Mouse (Mus musculus) heart, postnatal 0 days (tissue): ENCODE data around the gene Olfr221. TPM values are rescaled to one million over a fixed set of nuclear protein-coding genes. Genes with fewer than 3 reads are reported as not detected.

Experiments used
- ATAC-seq: fragments of 200-750 bp; cut with Nextera tagmentation; 2 replicates; pipeline ENCODE4 v1.8.0; 2017; ENCODE audit warnings: low read depth, moderate number of reproducible peaks, moderate library complexity; ENCODE audit not compliant: insufficient read depth
- DNase-seq: peaks from one replicate; pipeline ENCODE4 v3.0.0-alpha.2; 2016; ENCODE audit warnings: low spot score
- H3K27ac ChIP-seq: fragments of 300-500 bp; sonication (generic); 2 replicates; pipeline ENCODE4 v1.5.1; 2014; ENCODE audit warnings: low read depth, mild to moderate bottlenecking
- H3K27me3 ChIP-seq: fragments of 300-500 bp; sonication (generic); 2 replicates; pipeline ENCODE4 v1.6.1; 2014; ENCODE audit warnings: low read length, mixed read lengths; ENCODE audit not compliant: control insufficient read depth, insufficient read depth
- H3K36me3 ChIP-seq: fragments of 300-500 bp; sonication (generic); replicated peaks from 2 replicates; pipeline ENCODE4 v1.6.1; 2014; ENCODE audit warnings: low read length, mixed read lengths; ENCODE audit not compliant: control insufficient read depth, insufficient read depth
- H3K4me1 ChIP-seq: fragments of 300-500 bp; sonication (generic); 2 replicates; pipeline ENCODE4 v1.6.1; 2014; ENCODE audit warnings: antibody characterized with exemption; ENCODE audit not compliant: control insufficient read depth, insufficient read depth
- H3K4me2 ChIP-seq: fragments of 300-500 bp; sonication (generic); 2 replicates; pipeline ENCODE4 v1.6.1; 2014; ENCODE audit warnings: low read depth, mild to moderate bottlenecking, low read length, moderate library complexity
- H3K4me3 ChIP-seq: fragments of 300-500 bp; sonication (generic); 2 replicates; pipeline ENCODE4 v1.5.1; 2014; ENCODE audit warnings: low read depth, low read length
- H3K9ac ChIP-seq: fragments of 300-500 bp; sonication (generic); replicated peaks from 2 replicates; pipeline ENCODE4 v1.6.1; 2014; ENCODE audit warnings: low read depth, low read length, mixed read lengths
- H3K9me3 ChIP-seq: fragments of 300-500 bp; sonication (generic); replicated peaks from 2 replicates; pipeline ENCODE4 v1.6.1; 2016; ENCODE audit warnings: low read length; ENCODE audit not compliant: control insufficient read depth
- CTCF ChIP-seq: IDR thresholded peaks from 2 replicates; pipeline ENCODE4 v1.5.1; 2016; ENCODE audit warnings: antibody characterized with exemption, control low read depth, low read depth
- EP300 ChIP-seq: IDR thresholded peaks from 2 replicates; pipeline ENCODE4 v1.6.1; 2016; ENCODE audit warnings: antibody characterized with exemption, low read depth
- WGBS: fragments of 180-500 bp; shearing (Covaris S2); extraction: QIAGEN DNeasy Blood & Tissue Kit; methylation state at CpG from one replicate; pipeline ENCODE4 v1.1.7; 2014; 5-methylcytosine and 5-hydroxymethylcytosine counted together
- polyA plus RNA-seq: library from polyadenylated mRNA; unstranded; fragments of >200 nt; fragmentation: Nextera tagmentation; extraction: Ambion mirVana; gene quantifications from 2 replicates; pipeline ENCODE4 v1.2.1, GENCODE M21; 2015
- total RNA-seq: library from RNA; depleted of rRNA; stranded (reverse); fragments of >200 nt; gene quantifications from 2 replicates; pipeline ENCODE4 v1.2.3, GENCODE M21; 2014; ENCODE audit warnings: low replicate concordance

Gene Olfr221
- total and polyA plus RNA-seq, 2 experiments from 2014 or later = not detected

DNA sequence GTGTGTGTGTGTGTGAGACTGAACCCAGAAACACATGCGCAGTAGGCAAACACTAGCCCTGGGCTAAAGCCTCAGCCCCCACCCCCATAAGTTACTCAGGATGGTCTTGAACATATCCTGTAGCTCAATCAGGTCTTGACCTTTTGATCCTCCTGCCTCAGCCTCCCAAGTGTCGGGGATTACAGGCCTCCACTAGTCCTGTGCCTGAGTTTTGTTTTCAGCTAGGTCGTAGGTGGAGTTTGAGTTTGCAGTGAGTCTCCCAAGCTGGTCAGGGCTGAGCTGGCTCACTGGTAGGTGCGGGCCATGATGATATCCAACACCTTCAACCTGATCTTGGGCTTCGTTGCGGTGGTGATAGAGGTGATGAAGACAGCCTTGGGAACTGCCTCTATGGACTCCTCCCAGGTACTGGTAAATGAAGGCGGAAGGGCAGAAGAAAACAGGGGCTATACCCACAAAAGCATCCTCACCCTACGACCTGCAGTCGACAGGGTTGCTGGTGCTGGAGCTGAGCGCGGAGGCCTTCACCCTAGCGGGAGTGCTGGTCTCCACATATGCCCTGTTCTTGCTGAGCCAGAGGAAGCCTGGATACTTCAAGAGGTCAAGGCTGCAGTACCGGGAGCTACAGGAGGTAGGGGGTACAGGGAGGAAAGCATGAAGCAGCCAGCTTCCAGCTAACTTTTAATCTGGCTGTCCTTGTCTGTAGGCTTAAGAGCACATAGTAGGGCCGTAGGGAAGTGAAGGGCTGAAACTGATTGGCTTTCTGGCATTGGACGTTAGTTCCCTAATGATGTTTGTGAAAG, 23.8 kb downstream of the Olfr221 start:
- DNase-seq (no peak), ATAC-seq (no peak)
- Histone ChIP-seq H3K4me3 (no peak overlapping the region), H3K27ac (peak overlapping the region; percentile 99; the same call in 1 of the 2 replicates), H3K9me3 (no peaks in the 10 kb centered on the region), H3K4me2 (peak overlapping the region; percentile 71), H3K9ac (no peak overlapping the region), H3K27me3 (no peaks in the 10 kb centered on the region), H3K36me3 (no peaks in the 10 kb centered on the region), H3K4me1 (peaks cover 39% of the 10 kb centered on the region)
- TF ChIP-seq EP300 = no peak
- no peak for TF ChIP-seq CTCF
- WGBS = 89% methylated on average over 15 of the region's 15 CpGs

DNA sequence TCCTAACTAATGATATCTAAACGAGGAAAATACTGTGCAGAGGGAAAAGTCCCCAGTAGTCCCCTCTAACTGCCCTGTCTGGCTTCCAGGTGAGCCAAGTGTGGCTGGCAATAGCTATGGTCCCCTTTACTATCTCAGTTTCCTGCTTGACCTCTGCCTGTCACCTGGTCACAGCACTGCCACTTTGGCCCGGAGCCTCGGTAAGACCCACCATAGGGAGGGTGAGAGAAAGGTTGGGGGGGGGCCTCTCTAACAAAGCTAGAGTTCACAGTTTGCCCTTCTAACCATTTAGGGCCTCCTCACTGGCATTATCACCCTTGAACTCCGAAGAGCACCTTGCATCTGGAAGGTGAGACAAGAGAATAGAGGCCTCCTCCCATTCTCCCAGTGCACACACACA, 24.6 kb downstream of the Olfr221 start:
- WGBS = 82% methylated on average over 4 of the region's 4 CpGs
- ATAC-seq (no peak), DNase-seq (no peak)
- H3K36me3 ChIP-seq = no peaks in the 10 kb centered on the region
- peaks cover 36% of the 10 kb centered on the region for H3K4me1 ChIP-seq
- H3K9me3 ChIP-seq = no peaks in the 10 kb centered on the region
- no peak overlapping the region for H3K27ac ChIP-seq
- TF ChIP-seq CTCF (no peak), EP300 (no peak)
- H3K27me3 ChIP-seq = no peaks in the 10 kb centered on the region
- no peak overlapping the region for H3K4me3 ChIP-seq
- H3K9ac ChIP-seq = no peak overlapping the region
- no peak overlapping the region for H3K4me2 ChIP-seq

DNA sequence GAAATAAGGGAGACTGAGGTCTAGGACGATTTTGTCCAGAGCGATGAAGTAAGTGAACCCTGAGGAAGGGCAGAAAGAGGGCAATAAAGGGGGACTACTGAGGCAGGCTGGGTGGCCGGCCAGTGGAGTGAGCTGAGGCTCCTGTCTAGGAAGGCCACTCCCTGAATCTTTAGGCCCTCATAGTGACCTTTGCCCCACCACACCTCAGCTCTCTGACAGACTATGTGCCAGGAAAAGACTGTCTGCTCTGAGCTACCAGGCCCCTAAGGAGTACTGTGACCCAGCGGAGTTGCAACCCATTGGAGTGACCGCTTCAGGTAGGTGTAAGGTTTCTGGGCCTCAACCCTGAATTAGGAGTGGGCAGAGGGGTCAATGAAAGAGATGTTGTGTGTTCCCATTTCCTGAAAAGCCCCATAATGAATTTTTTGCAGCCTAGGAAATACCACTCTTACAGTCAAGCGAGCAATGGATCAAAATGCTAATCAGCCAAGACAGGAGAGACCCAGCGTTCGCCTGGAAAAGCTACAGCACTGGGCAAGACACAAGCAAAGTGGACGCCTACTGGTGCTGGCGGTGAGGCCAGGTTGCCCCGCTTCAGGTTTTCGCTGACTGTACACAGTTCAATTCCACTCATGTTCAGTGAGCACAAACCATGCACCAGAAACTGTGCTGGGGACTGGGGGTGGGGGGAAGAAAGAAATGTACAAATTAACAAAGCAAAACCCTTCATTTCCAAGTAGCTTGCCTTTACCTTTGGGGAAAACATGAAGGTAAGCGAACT, 25.4 kb downstream of the Olfr221 start:
- no peak for ATAC-seq
- Histone ChIP-seq H3K27me3 (no peaks in the 10 kb centered on the region), H3K4me2 (no peak overlapping the region), H3K9me3 (no peaks in the 10 kb centered on the region), H3K36me3 (no peaks in the 10 kb centered on the region), H3K4me1 (peaks cover 32% of the 10 kb centered on the region), H3K9ac (no peak overlapping the region), H3K27ac (peak overlapping the region; percentile 99; the same call in 1 of the 2 replicates), H3K4me3 (no peak overlapping the region)
- no peak for DNase-seq
- TF ChIP-seq CTCF = no peak
- TF ChIP-seq EP300 = no peak
- 90% methylated on average over 13 of the region's 13 CpGs for WGBS

DNA sequence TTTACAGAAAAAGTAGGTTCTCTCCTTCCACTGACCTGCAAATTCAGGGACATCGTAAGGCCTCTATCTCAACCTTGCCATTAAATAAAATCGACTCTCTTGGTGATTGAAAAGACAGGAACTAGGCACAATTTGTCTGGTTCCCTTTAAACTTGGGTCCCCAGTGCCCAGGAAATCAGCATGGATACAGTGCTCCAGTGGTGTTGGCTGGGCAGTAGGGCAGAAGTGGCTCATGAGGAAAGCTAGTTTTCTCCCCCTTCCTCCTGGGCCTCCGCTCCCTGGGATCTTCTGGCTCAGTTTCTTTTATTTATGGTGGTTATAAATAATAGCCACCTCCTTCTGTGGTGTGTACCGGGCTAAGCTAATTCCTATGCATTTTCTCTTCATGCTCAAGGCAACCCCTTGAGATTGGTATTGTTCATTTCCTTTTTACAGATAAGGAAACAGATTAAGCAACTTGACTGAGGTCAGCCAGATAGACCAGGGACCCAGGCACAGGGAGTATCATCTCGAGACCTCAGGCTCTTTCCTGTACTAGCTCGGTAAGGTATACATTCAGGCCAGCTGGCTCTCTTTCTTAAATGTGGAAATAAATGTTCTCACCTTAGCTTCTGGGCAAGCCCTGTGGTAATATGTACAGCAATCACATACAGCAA, 26.7 kb downstream of the Olfr221 start, which contains the start of gene Tmem253:
Tmem253 (plus strand) TSS at position 214 of the 656 bp plus-strand sequence.
- ATAC-seq = no peak
- Histone ChIP-seq H3K4me1 (peaks cover 31% of the 10 kb centered on the region), H3K36me3 (no peaks in the 10 kb centered on the region), H3K4me3 (peak within 1 kb of the TSS; percentile 86), H3K9ac (peak within 1 kb of the TSS; percentile 97), H3K27me3 (no peaks in the 10 kb centered on the region), H3K4me2 (peak within 1 kb of the TSS; percentile 87), H3K9me3 (no peaks in the 10 kb centered on the region), H3K27ac (peak within 1 kb of the TSS; percentile 99)
- DNase-seq = peak; percentile 43
- TF ChIP-seq CTCF (no peak), EP300 (no peak)
- WGBS = 19% methylated on average over 6 of the region's 6 CpGs

DNA sequence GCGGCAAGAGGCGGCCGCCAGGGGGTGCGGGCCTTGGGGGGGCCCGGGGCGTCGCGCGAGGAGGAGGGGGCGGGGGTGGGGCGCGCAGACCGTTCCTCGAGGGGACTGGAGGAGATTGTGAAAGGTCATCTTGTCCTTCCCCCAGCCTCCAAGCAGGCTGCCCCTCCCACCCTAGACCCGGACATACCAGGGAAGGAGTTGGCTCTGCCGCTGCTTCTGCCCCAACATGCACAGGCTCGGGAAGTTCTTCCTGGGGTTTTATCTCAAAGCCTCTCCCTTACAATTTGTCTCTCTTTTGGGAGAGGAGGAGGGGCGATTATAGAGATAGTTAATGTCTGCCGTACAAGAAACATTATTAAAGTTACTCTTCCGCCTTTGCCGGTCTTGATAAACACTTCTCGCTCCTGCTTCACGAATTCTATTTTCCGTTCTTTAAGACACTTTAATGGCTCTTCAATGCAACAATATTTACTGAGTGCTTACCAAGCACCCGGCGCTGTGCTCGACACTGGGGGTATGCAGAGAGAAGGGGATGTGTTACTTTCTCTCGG, 27.4 kb downstream of the Olfr221 start:
- Histone ChIP-seq H3K4me3 (peak overlapping the region; percentile 86), H3K9ac (peak overlapping the region; percentile 97), H3K9me3 (no peaks in the 10 kb centered on the region), H3K27me3 (no peaks in the 10 kb centered on the region), H3K4me2 (peak overlapping the region; percentile 87), H3K27ac (peak overlapping the region; percentile 99), H3K36me3 (no peaks in the 10 kb centered on the region), H3K4me1 (peaks cover 36% of the 10 kb centered on the region)
- peak; percentile 89 for DNase-seq
- WGBS = under 1% methylated on average over 20 of the region's 28 CpGs
- no peak for TF ChIP-seq CTCF
- TF ChIP-seq EP300 = no peak
- peak; percentile 59 for ATAC-seq
